Mouse (Mus musculus) heart, embryonic 13.5 days (tissue): ENCODE measurements around the gene Gm49027. TPM values are rescaled to one million over a fixed set of nuclear protein-coding genes. Genes with fewer than 3 reads are reported as not detected.

Experiments used
- ATAC-seq: fragments of 200-750 bp; cut with Nextera tagmentation; 2 replicates; pipeline ENCODE4 v1.8.0; 2017; ENCODE audit warnings: moderate TSS enrichment; ENCODE audit not compliant: insufficient number of reproducible peaks, low FRiP score, low TSS enrichment; ENCODE audit errors: extremely low read depth
- H3K27ac ChIP-seq: fragments of 300-500 bp; sonication (generic); replicated peaks from 2 replicates; pipeline ENCODE4 v1.5.1; 2015; ENCODE audit warnings: moderate library complexity, mild to moderate bottlenecking, inconsistent platforms
- H3K27me3 ChIP-seq: fragments of 300-500 bp; sonication (generic); replicated peaks from 2 replicates; pipeline ENCODE4 v1.6.1; 2015; ENCODE audit warnings: mild to moderate bottlenecking, inconsistent platforms
- H3K36me3 ChIP-seq: fragments of 300-500 bp; sonication (generic); 2 replicates; pipeline ENCODE4 v1.6.1; 2015; ENCODE audit warnings: mild to moderate bottlenecking, inconsistent platforms
- H3K4me1 ChIP-seq: fragments of 300-500 bp; sonication (generic); 2 replicates; pipeline ENCODE4 v1.6.1; 2015; ENCODE audit warnings: inconsistent platforms
- H3K4me2 ChIP-seq: fragments of 300-500 bp; sonication (generic); 2 replicates; pipeline ENCODE4 v1.6.1; 2015; ENCODE audit warnings: inconsistent platforms, mild to moderate bottlenecking, moderate library complexity
- H3K4me3 ChIP-seq: fragments of 300-500 bp; sonication (generic); 2 replicates; pipeline ENCODE4 v1.5.1; 2015; ENCODE audit warnings: moderate library complexity, mild to moderate bottlenecking, inconsistent platforms
- H3K9ac ChIP-seq: fragments of 300-500 bp; sonication (generic); 2 replicates; pipeline ENCODE4 v1.6.1; 2015; ENCODE audit warnings: inconsistent platforms, mild to moderate bottlenecking, moderate library complexity
- H3K9me3 ChIP-seq: fragments of 300-500 bp; sonication (generic); 2 replicates; pipeline ENCODE4 v1.6.1; 2016; ENCODE audit warnings: inconsistent platforms
- WGBS: fragments of 180-500 bp; shearing (Covaris S2); methylation state at CpG from one replicate; pipeline ENCODE4 v1.1.7; 2015; ENCODE audit warnings: mixed read lengths; 5-methylcytosine and 5-hydroxymethylcytosine counted together
- microRNA-seq: library from miRNA; unstranded; fragments of <30 nt; microRNA quantifications from one replicate; pipeline ENCODE4, GENCODE M21; 2016
- polyA plus RNA-seq: library from polyadenylated mRNA; unstranded; fragments of >200 nt; fragmentation: Nextera tagmentation; extraction: Ambion mirVana; gene quantifications from 2 replicates; pipeline ENCODE4 v1.2.1, GENCODE M21; 2015

Gene Gm49027
- polyA plus RNA-seq, 1 experiment from 2014 or later, result 0.43 TPM

- H3K4me1 ChIP-seq, result peaks cover 15% of the 10 kb centered on the region
- no peak overlapping the region for H3K9ac ChIP-seq
- H3K36me3 ChIP-seq, result no peaks in the 10 kb centered on the region
- WGBS, result 32% methylated on average over 4 of the region's 4 CpGs
- ATAC-seq, result no peak
- H3K4me3 ChIP-seq, result no peak overlapping the region
- no peaks in the 10 kb centered on the region for H3K9me3 ChIP-seq
- H3K27ac ChIP-seq, result no peak overlapping the region
- H3K27me3 ChIP-seq, result peaks cover 49% of the 10 kb centered on the region
- H3K4me2 ChIP-seq, result no peak overlapping the region
These were observed 23.3 kb downstream of the Gm49027 start for GRCm38 (mm10) chr5:123501973-123502372.

DNA sequence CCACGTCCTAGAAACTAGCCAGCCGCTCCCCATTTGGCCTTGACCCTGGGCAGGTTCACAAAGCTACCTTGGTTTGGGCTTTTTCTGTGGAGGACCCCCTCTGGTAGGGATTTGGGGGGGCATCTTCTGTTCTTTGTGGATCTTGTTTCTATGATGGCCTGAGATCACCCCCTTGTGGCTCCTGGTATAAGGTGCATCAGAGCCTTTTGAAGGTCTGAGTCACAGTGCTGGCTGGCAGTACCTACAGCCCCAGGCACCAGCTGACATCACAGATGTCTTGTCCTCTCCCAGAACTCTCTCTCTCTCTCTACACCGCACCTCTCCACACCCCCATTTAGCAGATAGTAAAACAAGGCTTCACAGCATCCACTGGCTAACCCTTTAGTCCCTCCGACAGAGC lies 25.6 kb downstream of the Gm49027 start:
- Histone ChIP-seq H3K4me1 (peaks cover 19% of the 10 kb centered on the region), H3K4me3 (no peak overlapping the region), H3K9ac (no peak overlapping the region), H3K36me3 (no peaks in the 10 kb centered on the region), H3K9me3 (no peaks in the 10 kb centered on the region), H3K4me2 (no peak overlapping the region), H3K27ac (no peak overlapping the region), H3K27me3 (peaks cover 33% of the 10 kb centered on the region)
- 40% methylated on average over 4 of the region's 4 CpGs for WGBS
- no peak for ATAC-seq

DNA sequence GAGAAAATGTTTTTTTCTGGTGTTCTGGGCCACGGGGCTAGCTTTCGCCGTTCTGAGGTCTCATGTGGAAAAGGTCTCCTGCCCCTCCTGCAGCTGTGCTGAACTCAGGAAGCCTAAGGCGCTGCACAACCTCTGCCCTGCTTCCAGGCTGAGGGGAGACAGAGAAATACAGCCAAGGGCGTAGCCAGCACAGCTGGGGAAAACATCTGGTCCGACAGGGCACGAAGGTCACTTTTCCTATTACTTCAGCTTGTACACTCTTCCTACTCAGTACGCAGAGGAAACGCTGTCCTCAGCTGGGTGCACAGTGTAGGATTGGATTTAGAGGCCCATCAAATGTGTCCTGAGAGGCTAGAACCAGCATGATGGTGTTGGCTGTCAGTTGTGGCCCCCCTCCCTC lies 35.4 kb downstream of the Gm49027 start:
- Histone ChIP-seq H3K4me3 (no peak overlapping the region), H3K9me3 (no peaks in the 10 kb centered on the region), H3K4me2 (no peak overlapping the region), H3K27me3 (peaks cover 12% of the 10 kb centered on the region), H3K4me1 (peaks cover 11% of the 10 kb centered on the region), H3K36me3 (no peaks in the 10 kb centered on the region), H3K27ac (no peak overlapping the region), H3K9ac (no peak overlapping the region)
- WGBS, result 53% methylated on average over 9 of the region's 9 CpGs
- ATAC-seq, result no peak

- Histone ChIP-seq H3K9me3 (no peaks in the 10 kb centered on the region), H3K4me3 (peak within 1 kb of the TSS; percentile 39), H3K9ac (peak within 1 kb of the TSS; percentile 70), H3K36me3 (no peaks in the 10 kb centered on the region), H3K4me1 (peaks cover 11% of the 10 kb centered on the region), H3K27me3 (peaks cover 12% of the 10 kb centered on the region), H3K27ac (no peak within 1 kb of the TSS), H3K4me2 (peak within 1 kb of the TSS; percentile 66)
- WGBS, result 11% methylated on average over 25 of the region's 25 CpGs
- ATAC-seq, result peak; percentile 25; the same call in 1 of the 2 replicates
These were observed 36.0 kb downstream of the Gm49027 start, which contains the start of the genes Lrrc43 and Il31 for GRCm38 (mm10) chr5:123489112-123489785. TSS of gene Lrrc43 (plus strand) at chr5:123489305. TSS of gene Il31 (minus strand) at chr5:123489489.

DNA sequence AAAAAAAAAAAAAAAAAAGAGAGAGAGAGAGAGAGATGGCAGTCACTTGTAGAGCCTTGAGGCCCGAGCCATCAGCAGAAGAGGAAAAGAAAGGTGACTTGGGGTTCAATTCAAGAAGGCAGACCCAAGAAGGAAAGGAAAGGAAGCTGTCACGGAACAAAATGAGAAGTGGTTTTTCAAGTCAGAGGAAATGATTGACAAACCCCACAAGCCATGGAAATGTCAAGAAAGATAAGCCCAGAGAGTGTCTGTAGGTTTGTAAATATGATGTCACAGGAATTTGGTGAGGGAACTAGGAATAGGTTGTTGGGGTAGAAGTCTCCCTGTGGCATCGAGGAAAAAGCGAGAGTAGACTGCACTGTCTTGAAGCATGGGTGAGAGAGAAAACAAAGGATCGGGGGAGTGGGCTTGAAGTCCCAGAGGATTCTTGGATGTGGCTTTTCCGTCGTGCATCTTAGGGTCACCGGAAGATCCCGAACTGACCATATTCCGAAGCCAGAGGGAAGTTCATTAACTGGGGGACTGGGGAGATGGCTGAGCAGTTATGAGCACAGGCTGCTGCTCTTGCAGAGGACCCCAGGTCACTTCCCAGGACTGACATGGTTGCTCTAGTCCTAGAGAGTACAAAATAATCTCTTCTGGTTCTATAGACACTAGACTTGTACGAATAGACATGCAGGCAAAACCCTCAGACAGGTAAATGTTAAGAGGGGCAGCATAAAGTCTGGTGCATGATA lies 37.5 kb downstream of the Gm49027 start:
- no peak overlapping the region for H3K27ac ChIP-seq
- H3K4me3 ChIP-seq, result no peak overlapping the region
- no peak overlapping the region for H3K9ac ChIP-seq
- H3K27me3 ChIP-seq, result peaks cover 12% of the 10 kb centered on the region
- ATAC-seq, result no peak
- no peaks in the 10 kb centered on the region for H3K9me3 ChIP-seq
- peaks cover 11% of the 10 kb centered on the region for H3K4me1 ChIP-seq
- H3K36me3 ChIP-seq, result no peaks in the 10 kb centered on the region
- WGBS, result 68% methylated on average over 11 of the region's 11 CpGs
- H3K4me2 ChIP-seq, result no peak overlapping the region

- WGBS, result 76% methylated on average over 5 of the region's 5 CpGs
These were observed 51.5 kb downstream of the Gm49027 start for GRCm38 (mm10) chr5:123473817-123474216.

DNA sequence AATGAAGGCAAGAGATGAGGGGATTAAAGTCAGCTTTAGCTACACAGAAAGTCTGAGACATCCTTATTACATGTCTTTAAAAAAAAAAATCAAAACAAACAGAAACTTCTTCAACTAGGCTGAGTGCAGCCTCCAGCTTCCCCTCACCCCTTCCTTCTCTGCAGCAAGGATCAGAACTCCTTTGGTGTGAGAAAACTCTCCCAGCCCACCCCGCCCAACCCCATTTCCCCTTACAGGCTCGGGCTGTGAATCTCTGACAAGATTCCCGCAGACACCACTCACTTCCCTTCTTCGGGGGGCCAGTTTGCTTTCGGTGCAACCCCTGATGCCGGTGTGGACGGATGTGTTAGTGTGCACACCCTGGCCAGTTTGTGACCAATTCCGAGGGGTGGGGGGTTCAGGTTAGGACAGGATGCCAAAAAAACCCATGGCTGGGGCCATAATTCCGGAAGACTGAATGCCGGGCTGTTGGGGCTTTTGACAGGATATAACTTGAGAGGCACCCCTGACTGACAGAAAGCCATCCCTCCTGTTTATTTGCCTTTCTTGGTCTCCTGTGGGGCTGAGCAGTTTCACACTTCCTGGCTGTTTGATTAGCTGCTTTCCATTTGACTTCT lies 54.4 kb downstream of the Gm49027 start:
- Histone ChIP-seq H3K4me3 (peak overlapping the region; percentile 27), H3K36me3 (no peaks in the 10 kb centered on the region), H3K9ac (peak overlapping the region; percentile 59), H3K4me2 (peak overlapping the region; percentile 62), H3K9me3 (no peaks in the 10 kb centered on the region), H3K27me3 (no peaks in the 10 kb centered on the region), H3K4me1 (peaks cover 17% of the 10 kb centered on the region), H3K27ac (peak overlapping the region; percentile 29; the same call in 1 of the 2 replicates)
- ATAC-seq, result no peak
- WGBS, result 9% methylated on average over 10 of the region's 10 CpGs

More at GRCm38 (mm10) chr5:123473817-123474216, 51.5 kb downstream of the Gm49027 start:
- no peaks in the 10 kb centered on the region for H3K9me3 ChIP-seq
- no peak overlapping the region for H3K4me3 ChIP-seq
- no peak overlapping the region for H3K4me2 ChIP-seq
- H3K36me3 ChIP-seq, result no peaks in the 10 kb centered on the region
- no peak for ATAC-seq
- no peaks in the 10 kb centered on the region for H3K27me3 ChIP-seq
- H3K4me1 ChIP-seq, result peaks cover 17% of the 10 kb centered on the region
- H3K9ac ChIP-seq, result no peak overlapping the region
- H3K27ac ChIP-seq, result no peak overlapping the region

GRCm38 (mm10) chr5:123464638-123465037 lies 60.6 kb downstream of the Gm49027 start:
- Histone ChIP-seq H3K9me3 (no peaks in the 10 kb centered on the region), H3K4me2 (no peak overlapping the region), H3K4me3 (no peak overlapping the region), H3K36me3 (peaks cover 3% of the 10 kb centered on the region; the same call in 1 of the 2 replicates), H3K27ac (no peak overlapping the region), H3K9ac (no peak overlapping the region), H3K27me3 (no peaks in the 10 kb centered on the region), H3K4me1 (no peaks in the 10 kb centered on the region)
- no peak for ATAC-seq
- WGBS, result 83% methylated on average over 1 of the region's 1 CpGs

Small RNAs within 50 kb of the gene (microRNA-seq; reads per million reads assigned to microRNA genes)
- not detected for gene Mir7647

Other genes with a start within 250 kb of the Gm49027 start
- gene Bcl7a, start 181.7 kb downstream of the Gm49027 start, polyA plus RNA-seq, result 13.5 and 14.5 TPM in 2 replicates
- gene Mlxip, start 130.7 kb downstream of the Gm49027 start, polyA plus RNA-seq, result 10.9 and 11.7 TPM in 2 replicates
- gene Lrrc43, start 36.2 kb downstream of the Gm49027 start, polyA plus RNA-seq, result not detected in 2 replicates
- gene Il31, start 36.0 kb downstream of the Gm49027 start, polyA plus RNA-seq, result not detected in 2 replicates
- gene B3gnt4, start 15.0 kb downstream of the Gm49027 start, polyA plus RNA-seq, result 0.20 and 0.35 TPM in 2 replicates
- 89.2 and 97.1 TPM in 2 replicates for gene Diablo, start 1.3 kb downstream of the Gm49027 start, polyA plus RNA-seq
- gene Vps33a, start 47.5 kb upstream of the Gm49027 start, polyA plus RNA-seq, result 18.6 and 20.3 TPM in 2 replicates
- 48.0 and 48.9 TPM in 2 replicates for gene Clip1, start 159.1 kb upstream of the Gm49027 start, polyA plus RNA-seq
- gene Zcchc8, start 195.6 kb upstream of the Gm49027 start, polyA plus RNA-seq, result 53.4 and 56.1 TPM in 2 replicates
- gene Rsrc2, start 223.9 kb upstream of the Gm49027 start, polyA plus RNA-seq, result 73.5 and 76.2 TPM in 2 replicates
- gene Kntc1, start 224.2 kb upstream of the Gm49027 start, polyA plus RNA-seq, result 16.1 and 18.8 TPM in 2 replicates